Mouse (Mus musculus) stomach, embryonic 15.5 days (tissue): ENCODE data around the gene Aspdh. TPM values are rescaled to one million over a fixed set of nuclear protein-coding genes. Genes with fewer than 3 reads are reported as not detected.

Source experiments
- ATAC-seq: fragments of 200-750 bp; cut with Nextera tagmentation; 2 replicates; pipeline ENCODE4 v1.8.0; 2017; ENCODE audit warnings: low read depth, moderate number of reproducible peaks, moderate TSS enrichment; ENCODE audit not compliant: insufficient read depth, low FRiP score
- H3K27ac ChIP-seq: fragments of 300-500 bp; sonication (generic); 2 replicates; pipeline ENCODE4 v1.5.1; 2015; ENCODE audit warnings: mild to moderate bottlenecking, inconsistent platforms
- H3K27me3 ChIP-seq: fragments of 300-500 bp; sonication (generic); replicated peaks from 2 replicates; pipeline ENCODE4 v1.6.1; 2015; ENCODE audit warnings: inconsistent platforms
- H3K36me3 ChIP-seq: fragments of 300-500 bp; sonication (generic); 2 replicates; pipeline ENCODE4 v1.6.1; 2015; ENCODE audit warnings: inconsistent platforms
- H3K4me1 ChIP-seq: fragments of 300-500 bp; sonication (generic); 2 replicates; pipeline ENCODE4 v1.6.1; 2015; ENCODE audit warnings: inconsistent platforms
- H3K4me2 ChIP-seq: fragments of 300-500 bp; sonication (generic); 2 replicates; pipeline ENCODE4 v1.6.1; 2015; ENCODE audit warnings: mild to moderate bottlenecking, inconsistent platforms
- H3K4me3 ChIP-seq: fragments of 300-500 bp; sonication (generic); replicated peaks from 2 replicates; pipeline ENCODE4 v1.5.1; 2015; ENCODE audit warnings: inconsistent platforms
- H3K9ac ChIP-seq: fragments of 300-500 bp; sonication (generic); 2 replicates; pipeline ENCODE4 v1.6.1; 2015; ENCODE audit warnings: inconsistent platforms
- H3K9me3 ChIP-seq: fragments of 300-500 bp; sonication (generic); 2 replicates; pipeline ENCODE4 v1.6.1; 2016; ENCODE audit warnings: inconsistent platforms
- WGBS: fragments of 180-500 bp; shearing (Covaris S2); methylation state at CpG from one replicate; pipeline ENCODE4 v1.1.7; 2015; 5-methylcytosine and 5-hydroxymethylcytosine counted together
- polyA plus RNA-seq: library from polyadenylated mRNA; unstranded; fragments of >200 nt; fragmentation: Nextera tagmentation; extraction: Ambion mirVana; gene quantifications from 2 replicates; pipeline ENCODE4 v1.2.1, GENCODE M21; 2015

Aspdh gene
- polyA plus RNA-seq, 1 experiment from 2014 or later, result 1.7 TPM

- 60% methylated on average over 1 of the region's 1 CpGs for WGBS
- no peak overlapping the region for H3K27ac ChIP-seq
- H3K4me1 ChIP-seq, result no peaks in the 10 kb centered on the region
- H3K4me2 ChIP-seq, result no peak overlapping the region
- no peaks in the 10 kb centered on the region for H3K9me3 ChIP-seq
- ATAC-seq, result no peak
- no peak overlapping the region for H3K9ac ChIP-seq
- peaks cover 25% of the 10 kb centered on the region for H3K27me3 ChIP-seq
- no peak overlapping the region for H3K4me3 ChIP-seq
- H3K36me3 ChIP-seq, result no peaks in the 10 kb centered on the region
These were observed 8.9 kb upstream of the Aspdh start for GRCm38 (mm10) chr7:44456302-44456701.

- Histone ChIP-seq H3K9ac (no peak overlapping the region), H3K36me3 (no peaks in the 10 kb centered on the region), H3K27me3 (peaks cover 62% of the 10 kb centered on the region), H3K4me3 (no peak overlapping the region), H3K4me2 (no peak overlapping the region), H3K9me3 (no peaks in the 10 kb centered on the region), H3K27ac (no peak overlapping the region), H3K4me1 (peaks cover 6% of the 10 kb centered on the region)
- no peak for ATAC-seq
- 55% methylated on average over 6 of the region's 6 CpGs for WGBS
These were observed 5.1 kb upstream of the Aspdh start for GRCm38 (mm10) chr7:44460067-44460466.

- no peak overlapping the region for H3K4me3 ChIP-seq
- no peak overlapping the region for H3K27ac ChIP-seq
- H3K4me2 ChIP-seq, result no peak overlapping the region
- no peaks in the 10 kb centered on the region for H3K9me3 ChIP-seq
- WGBS, result 66% methylated on average over 31 of the region's 31 CpGs
- H3K9ac ChIP-seq, result no peak overlapping the region
- ATAC-seq, result no peak
- H3K36me3 ChIP-seq, result no peaks in the 10 kb centered on the region
- H3K4me1 ChIP-seq, result peaks cover 6% of the 10 kb centered on the region
- peaks cover 62% of the 10 kb centered on the region for H3K27me3 ChIP-seq
These were observed 4.3 kb upstream of the Aspdh start for GRCm38 (mm10) chr7:44460767-44461502.

- H3K9me3 ChIP-seq, result no peaks in the 10 kb centered on the region
- H3K27ac ChIP-seq, result no peak overlapping the region
- H3K4me2 ChIP-seq, result no peak overlapping the region
- no peak overlapping the region for H3K4me3 ChIP-seq
- peaks cover 62% of the 10 kb centered on the region for H3K27me3 ChIP-seq
- H3K9ac ChIP-seq, result no peak overlapping the region
- peaks cover 6% of the 10 kb centered on the region for H3K4me1 ChIP-seq
- 44% methylated on average over 57 of the region's 57 CpGs for WGBS
- no peak for ATAC-seq
- H3K36me3 ChIP-seq, result no peaks in the 10 kb centered on the region
These were observed 3.5 kb upstream of the Aspdh start for GRCm38 (mm10) chr7:44461503-44462217.

DNA sequence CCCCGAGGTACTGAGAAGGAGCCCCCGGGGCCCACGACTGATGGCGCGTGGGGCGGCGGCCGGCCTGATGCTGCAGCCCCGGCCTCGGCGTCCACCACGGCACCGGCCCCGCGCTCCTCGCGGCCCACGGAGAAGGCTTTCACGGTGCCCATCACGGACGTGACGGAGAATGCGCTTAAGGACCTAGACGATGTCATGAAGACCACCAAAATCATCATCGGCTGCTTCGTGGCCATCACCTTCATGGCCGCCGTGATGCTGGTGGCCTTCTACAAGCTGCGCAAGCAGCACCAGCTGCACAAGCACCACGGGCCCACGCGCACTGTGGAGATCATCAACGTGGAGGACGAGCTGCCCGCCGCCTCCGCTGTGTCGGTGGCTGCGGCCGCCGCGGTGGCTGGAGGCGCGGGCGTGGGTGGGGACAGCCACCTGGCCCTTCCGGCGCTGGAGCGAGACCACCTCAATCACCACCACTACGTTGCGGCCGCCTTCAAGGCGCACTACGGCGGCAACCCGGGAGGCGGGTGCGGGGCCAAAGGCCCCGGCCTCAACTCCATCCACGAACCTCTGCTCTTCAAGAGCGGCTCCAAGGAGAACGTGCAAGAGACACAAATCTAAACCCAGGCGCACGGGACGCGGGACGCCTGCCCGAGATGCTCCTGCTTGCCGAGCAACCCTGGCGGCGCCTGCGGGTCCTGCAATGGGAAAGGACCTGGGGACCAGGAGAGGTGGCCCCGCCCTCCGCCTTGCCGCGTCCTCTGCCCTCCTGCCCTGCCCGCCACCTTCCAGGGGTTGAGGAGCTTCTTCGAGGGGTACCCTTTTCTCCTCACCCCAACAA lies 2.8 kb upstream of the Aspdh start:
- Histone ChIP-seq H3K9me3 (no peaks in the 10 kb centered on the region), H3K9ac (no peak overlapping the region), H3K4me3 (peak overlapping the region; percentile 16), H3K27ac (no peak overlapping the region), H3K36me3 (no peaks in the 10 kb centered on the region), H3K4me1 (peaks cover 11% of the 10 kb centered on the region), H3K4me2 (peak overlapping the region; percentile 45), H3K27me3 (peaks cover 62% of the 10 kb centered on the region)
- WGBS, result 12% methylated on average over 75 of the region's 77 CpGs
- ATAC-seq, result no peak

GRCm38 (mm10) chr7:44463056-44463425 lies 2.1 kb upstream of the Aspdh start:
- Histone ChIP-seq H3K27me3 (peaks cover 62% of the 10 kb centered on the region), H3K4me2 (peak overlapping the region; percentile 45; the same call in 1 of the 2 replicates)
- 27% methylated on average over 8 of the region's 8 CpGs for WGBS

GRCm38 (mm10) chr7:44463556-44464225 lies 1.5 kb upstream of the Aspdh start:
- H3K27me3 ChIP-seq, result peaks cover 62% of the 10 kb centered on the region
- WGBS, result 79% methylated on average over 10 of the region's 10 CpGs

More at GRCm38 (mm10) chr7:44463056-44463425, 2.1 kb upstream of the Aspdh start:
- Histone ChIP-seq H3K4me1 (peaks cover 12% of the 10 kb centered on the region), H3K4me3 (no peak overlapping the region; the same call in 1 of the 2 replicates), H3K9me3 (no peaks in the 10 kb centered on the region), H3K9ac (no peak overlapping the region), H3K36me3 (no peaks in the 10 kb centered on the region), H3K27ac (no peak overlapping the region)
- no peak for ATAC-seq

DNA sequence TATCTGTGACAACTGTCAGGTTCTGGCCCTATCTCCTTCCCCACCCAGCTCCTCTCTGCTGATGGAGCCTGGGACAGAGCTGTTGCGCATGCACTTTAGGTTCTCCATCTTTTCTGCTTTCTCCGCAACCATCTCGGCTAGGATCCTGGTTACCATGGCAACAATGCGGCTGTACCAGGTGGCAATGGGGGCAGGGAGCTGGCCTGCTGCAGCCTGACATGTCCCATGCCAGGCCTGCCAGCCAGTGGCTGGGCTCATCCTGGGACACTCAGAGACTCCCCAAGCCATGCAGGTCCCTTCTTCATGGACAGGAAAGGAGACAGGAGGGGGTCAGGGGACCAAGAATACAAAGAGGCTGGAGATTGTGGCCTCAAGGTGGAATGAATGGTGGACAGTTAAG lies 680 bp upstream of the Aspdh start:
- ATAC-seq, result no peak
- Histone ChIP-seq H3K4me1 (peaks cover 21% of the 10 kb centered on the region), H3K27me3 (peaks cover 55% of the 10 kb centered on the region), H3K9me3 (no peaks in the 10 kb centered on the region), H3K4me2 (no peak overlapping the region), H3K36me3 (no peaks in the 10 kb centered on the region), H3K9ac (no peak overlapping the region), H3K4me3 (no peak overlapping the region), H3K27ac (no peak overlapping the region)
- WGBS, result 28% methylated on average over 4 of the region's 4 CpGs

More at GRCm38 (mm10) chr7:44463556-44464225, 1.5 kb upstream of the Aspdh start:
- H3K9ac ChIP-seq, result no peak overlapping the region
- H3K36me3 ChIP-seq, result no peaks in the 10 kb centered on the region
- H3K4me3 ChIP-seq, result no peak overlapping the region
- no peak for ATAC-seq
- H3K27ac ChIP-seq, result no peak overlapping the region
- peaks cover 16% of the 10 kb centered on the region for H3K4me1 ChIP-seq
- H3K4me2 ChIP-seq, result no peak overlapping the region
- no peaks in the 10 kb centered on the region for H3K9me3 ChIP-seq

DNA sequence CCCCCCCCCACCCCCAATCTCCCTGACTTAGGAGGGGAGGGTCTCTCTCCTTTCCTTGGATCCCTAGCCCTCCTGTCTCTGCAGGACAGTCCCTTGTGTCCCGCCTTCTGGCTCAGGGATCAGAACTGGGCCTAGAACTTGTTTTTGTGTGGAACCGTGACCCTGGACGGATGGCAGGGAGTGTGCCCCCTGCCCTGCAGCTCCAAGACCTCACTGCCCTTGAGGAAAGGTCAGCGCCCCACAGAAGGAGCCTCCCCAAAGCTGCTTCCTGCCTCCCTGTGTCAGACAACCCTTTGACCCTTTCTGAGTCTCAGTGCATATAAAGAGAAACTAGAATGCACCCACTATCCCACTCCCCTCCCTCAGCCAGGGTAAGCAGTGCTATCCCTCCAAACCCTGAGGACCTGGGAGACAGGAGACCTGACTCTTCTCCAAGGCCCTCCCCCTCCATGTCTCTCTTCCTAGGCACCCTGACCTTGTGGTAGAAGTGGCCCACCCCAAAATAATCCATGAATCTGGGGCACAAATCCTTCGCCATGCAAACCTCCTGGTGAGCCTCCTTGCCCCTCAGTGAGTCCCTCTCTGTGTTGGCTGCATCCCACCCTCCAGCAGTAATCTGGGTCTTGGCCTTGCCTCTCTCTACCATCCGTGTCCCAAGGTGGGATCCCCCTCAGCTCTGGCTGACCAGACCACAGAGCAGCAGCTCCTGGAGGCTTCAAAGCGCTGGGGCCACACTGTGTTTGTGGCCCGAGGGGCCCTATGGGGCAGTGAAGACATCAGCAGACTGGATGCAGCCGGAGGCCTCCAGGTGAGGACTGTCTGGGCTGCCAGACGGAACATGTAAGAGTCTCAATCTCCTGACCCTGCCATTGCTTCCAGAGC lies 1.1 kb downstream of the Aspdh start:
- H3K27ac ChIP-seq, result no peak overlapping the region
- 79% methylated on average over 10 of the region's 10 CpGs for WGBS
- H3K4me1 ChIP-seq, result peaks cover 21% of the 10 kb centered on the region
- H3K4me3 ChIP-seq, result no peak overlapping the region
- H3K9ac ChIP-seq, result no peak overlapping the region
- H3K4me2 ChIP-seq, result no peak overlapping the region
- no peaks in the 10 kb centered on the region for H3K9me3 ChIP-seq
- peaks cover 38% of the 10 kb centered on the region for H3K27me3 ChIP-seq
- no peak for ATAC-seq
- no peaks in the 10 kb centered on the region for H3K36me3 ChIP-seq

DNA sequence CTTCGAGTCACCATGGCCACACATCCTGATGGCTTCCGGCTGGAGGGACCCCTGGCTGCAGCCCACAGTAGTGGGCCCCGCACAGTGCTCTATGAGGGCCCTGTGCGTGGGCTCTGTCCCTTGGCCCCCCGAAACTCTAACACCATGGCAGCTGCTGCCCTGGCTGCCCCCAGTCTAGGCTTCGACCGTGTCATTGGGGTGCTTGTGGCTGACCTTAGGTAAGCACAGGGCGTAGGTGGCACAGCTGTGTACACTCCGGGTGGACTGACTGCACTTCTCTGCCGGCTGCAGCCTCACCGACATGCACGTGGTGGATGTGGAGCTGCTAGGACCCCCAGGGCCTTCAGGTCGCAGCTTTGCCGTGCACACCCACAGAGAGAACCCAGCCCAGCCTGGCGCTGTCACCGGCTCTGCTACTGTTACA lies 1.7 kb downstream of the Aspdh start:
- no peak for ATAC-seq
- Histone ChIP-seq H3K27ac (no peak overlapping the region), H3K27me3 (peaks cover 31% of the 10 kb centered on the region), H3K4me1 (peaks cover 21% of the 10 kb centered on the region), H3K36me3 (no peaks in the 10 kb centered on the region), H3K9me3 (no peaks in the 10 kb centered on the region), H3K4me3 (no peak overlapping the region), H3K9ac (no peak overlapping the region), H3K4me2 (peak overlapping the region; percentile 72; the same call in 1 of the 2 replicates)
- 79% methylated on average over 16 of the region's 16 CpGs for WGBS
